Mouse (Mus musculus) heart, postnatal 10 days (tissue): Measurements from ENCODE around the gene Dstn. TPM values are rescaled to one million over a fixed set of nuclear protein-coding genes. Genes with fewer than 3 reads are reported as not detected.

Experiments
- DNase-seq, 2 experiments: peaks; one replicate each; pipeline ENCODE4 v3.0.0; 2021
- intact Hi-C: fragments of 180-260 bp; cut with DNase I; formaldehyde crosslinking; loops from one replicate; pipeline ENCODE4 v1.15.1; 2025
- total RNA-seq, 2 experiments: library from RNA; stranded (reverse); gene quantifications; 2 replicates each; pipeline ENCODE4 v1.2.3; 2021

Dstn gene
- total RNA-seq, 2 experiments from 2014 or later: 486 to 498 TPM

- intact Hi-C loops: loop anchor here (2.0 kb wide), 1 partner anchor 43 kb away; no protein-coding TSS in a partner anchor
- DNase-seq: no peak
Observed at GRCm38 (mm10) chr2:143914221-143914620, 899 bp upstream of the Dstn start.

GRCm38 (mm10) chr2:143915600-143916135 is 548 bp downstream of the Dstn start:
- intact Hi-C loops: loop anchor here (2.0 to 5.0 kb wide), 3 partner anchors 45 to 372 kb away; partner anchors contain the start of genes Mgme1 and Snx5
- DNase-seq: peak in 1 of 2 experiments; percentile 70

DNA sequence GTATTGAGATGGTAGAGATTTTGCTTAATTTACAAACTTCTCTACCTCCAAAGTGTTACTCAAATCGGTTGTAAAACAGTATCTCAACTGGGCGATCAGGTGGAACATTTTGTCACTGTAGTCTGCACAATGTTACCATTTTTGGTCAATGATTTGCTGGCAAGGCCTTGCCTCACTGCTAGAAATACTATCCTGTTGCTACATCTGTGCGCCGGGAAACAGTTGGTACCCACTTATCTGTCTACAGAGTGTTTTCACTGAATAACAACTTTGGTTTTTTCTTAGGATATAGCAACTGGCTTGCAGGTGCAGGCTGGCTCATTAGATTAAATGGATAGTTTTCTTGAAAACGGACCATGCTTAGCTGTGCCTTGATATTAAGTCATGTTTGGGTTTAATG is 1.1 kb downstream of the Dstn start:
- intact Hi-C loops: loop anchor here (5.0 kb wide), 2 partner anchors 356 to 371 kb away; partner anchors contain the start of genes Mgme1 and Snx5

DNA sequence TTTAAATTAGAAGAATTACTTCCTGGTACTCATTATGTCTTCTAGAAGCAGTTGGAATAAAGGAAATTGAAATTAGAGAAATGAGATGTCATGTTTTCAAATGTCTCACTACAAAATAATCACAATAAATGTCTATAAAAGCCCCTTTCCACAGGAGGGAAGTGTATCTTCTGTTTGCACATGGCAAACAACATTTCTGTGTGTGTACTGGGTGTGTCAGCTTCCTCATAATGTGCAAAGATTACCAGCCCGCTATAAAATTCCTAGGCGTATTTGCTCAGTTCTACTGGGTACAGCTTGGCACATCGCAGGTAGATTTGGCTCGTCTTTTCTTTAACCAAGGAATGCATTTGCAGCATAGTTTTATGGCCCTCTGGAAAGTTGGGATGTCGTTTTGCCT is 2.5 kb downstream of the Dstn start:
- no peak for DNase-seq
- intact Hi-C loops: loop anchor here (2.0 to 5.0 kb wide), 3 partner anchors 63 to 370 kb away; partner anchors contain the start of genes Mgme1 and Snx5

More for the DNA sequence above, 1.1 kb downstream of the Dstn start:
- DNase-seq: peak in 1 of 2 experiments; percentile 36

DNA sequence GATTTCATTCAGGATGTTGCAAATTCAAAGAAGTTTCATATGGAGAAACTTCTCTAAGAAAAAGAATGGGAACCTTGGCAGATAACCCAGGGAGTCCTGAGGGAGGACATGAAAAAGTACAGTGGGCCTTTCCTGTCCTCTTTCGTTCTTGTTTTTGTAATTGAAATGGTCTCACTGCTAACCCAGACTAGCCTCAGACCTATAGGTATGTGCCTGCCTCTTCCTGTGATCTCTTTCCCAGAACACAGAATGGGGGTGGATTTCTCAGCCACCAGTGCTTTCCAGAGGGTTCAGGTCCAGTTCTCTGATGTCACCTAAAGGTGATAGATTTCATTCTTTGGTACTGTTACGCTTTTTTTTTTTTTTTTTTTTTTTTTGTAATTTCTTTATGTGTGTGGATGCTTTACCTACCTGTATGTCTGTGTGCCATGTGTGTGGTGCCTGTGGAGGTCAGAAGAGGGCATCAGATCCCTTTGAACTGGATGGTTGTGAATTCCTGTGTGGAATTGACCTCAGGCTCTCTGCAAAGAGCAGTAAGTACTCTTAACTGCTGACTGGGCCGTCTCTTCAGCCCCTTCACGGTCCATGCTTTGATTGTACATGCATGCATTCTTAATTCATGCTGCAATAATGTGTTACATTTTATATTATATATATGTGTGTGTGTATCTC is 3.8 kb downstream of the Dstn start:
- DNase-seq: no peak
- intact Hi-C loops: loop anchor here (2.0 to 5.0 kb wide), 3 partner anchors 62 to 368 kb away; partner anchors contain the start of genes Mgme1 and Snx5

GRCm38 (mm10) chr2:143924085-143924484 is 9.0 kb downstream of the Dstn start:
- DNase-seq: peak in 1 of 2 experiments; percentile 38
- intact Hi-C loops: no loop called here

- intact Hi-C loops: no loop called here
- DNase-seq: no peak
Observed at GRCm38 (mm10) chr2:143925826-143926225, 10.7 kb downstream of the Dstn start.

DNA sequence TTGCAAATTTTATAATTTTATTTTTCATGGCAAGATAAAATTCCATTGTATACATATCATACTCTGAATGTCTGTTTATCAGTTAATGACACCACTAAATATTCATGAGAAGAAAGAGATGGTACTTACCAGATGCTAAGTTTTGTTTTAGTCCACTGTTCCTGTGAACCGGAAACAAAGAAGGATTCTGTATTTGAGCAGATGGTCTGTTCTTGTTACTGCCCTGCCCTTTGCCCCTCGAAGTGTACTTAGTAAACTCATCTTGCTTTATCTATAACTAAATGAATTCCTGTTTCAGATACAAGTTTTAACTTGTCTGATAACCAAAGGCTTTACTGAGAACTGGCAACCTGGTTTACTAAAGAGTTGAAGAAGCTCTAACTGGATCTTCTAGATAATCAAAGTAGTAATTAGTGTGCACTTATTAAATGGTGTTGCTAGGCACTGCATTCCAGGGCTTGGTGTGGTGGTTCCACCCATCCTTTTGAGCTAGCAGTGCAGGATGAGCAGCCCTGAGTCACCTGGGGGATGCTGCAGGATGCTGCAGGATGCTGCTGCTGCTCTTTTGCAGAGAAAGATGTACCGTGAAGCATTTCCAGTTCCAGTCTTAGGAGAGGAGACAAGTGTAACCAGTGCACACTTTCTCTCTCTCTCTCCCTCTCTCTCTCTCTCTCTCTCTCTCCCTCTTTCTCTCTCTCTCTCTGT is 14.6 kb downstream of the Dstn start:
- DNase-seq: no peak
- intact Hi-C loops: no loop called here

- intact Hi-C loops: no loop called here
Observed at GRCm38 (mm10) chr2:143932340-143932873, 17.3 kb downstream of the Dstn start.

DNA sequence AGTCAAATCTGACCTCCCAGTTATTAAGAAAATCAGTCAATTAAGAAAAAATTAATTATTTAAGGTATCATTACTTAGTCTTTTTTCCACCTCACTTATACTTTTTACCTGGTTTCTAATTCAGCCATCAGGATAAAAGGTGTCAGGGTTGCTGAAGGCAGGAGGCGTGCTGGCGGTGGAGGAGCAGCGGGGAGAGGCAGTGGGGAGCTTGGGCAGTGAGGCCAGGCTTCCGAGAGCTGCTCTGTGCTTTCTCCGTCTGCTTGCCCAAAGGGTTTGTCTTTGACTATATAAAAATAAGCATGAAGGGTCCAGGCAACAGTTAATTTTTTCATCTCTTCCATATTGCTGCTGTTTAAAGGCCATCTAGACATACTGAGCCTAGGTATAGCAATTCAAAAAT is 18.4 kb downstream of the Dstn start:
- intact Hi-C loops: no loop called here
- DNase-seq: no peak

More at GRCm38 (mm10) chr2:143932340-143932873, 17.3 kb downstream of the Dstn start:
- DNase-seq: no peak

- intact Hi-C loops: no loop called here
Observed at GRCm38 (mm10) chr2:143934439-143934838, 19.3 kb downstream of the Dstn start.

GRCm38 (mm10) chr2:143937861-143938260 is 22.7 kb downstream of the Dstn start:
- intact Hi-C loops: no loop called here
- DNase-seq: no peak

More at GRCm38 (mm10) chr2:143934439-143934838, 19.3 kb downstream of the Dstn start:
- DNase-seq: no peak

- intact Hi-C loops: no loop called here
- no peak for DNase-seq
Observed at GRCm38 (mm10) chr2:143940406-143940805, 25.3 kb downstream of the Dstn start.

GRCm38 (mm10) chr2:143944796-143945195 is 29.7 kb downstream of the Dstn start:
- DNase-seq: no peak
- intact Hi-C loops: no loop called here

DNA sequence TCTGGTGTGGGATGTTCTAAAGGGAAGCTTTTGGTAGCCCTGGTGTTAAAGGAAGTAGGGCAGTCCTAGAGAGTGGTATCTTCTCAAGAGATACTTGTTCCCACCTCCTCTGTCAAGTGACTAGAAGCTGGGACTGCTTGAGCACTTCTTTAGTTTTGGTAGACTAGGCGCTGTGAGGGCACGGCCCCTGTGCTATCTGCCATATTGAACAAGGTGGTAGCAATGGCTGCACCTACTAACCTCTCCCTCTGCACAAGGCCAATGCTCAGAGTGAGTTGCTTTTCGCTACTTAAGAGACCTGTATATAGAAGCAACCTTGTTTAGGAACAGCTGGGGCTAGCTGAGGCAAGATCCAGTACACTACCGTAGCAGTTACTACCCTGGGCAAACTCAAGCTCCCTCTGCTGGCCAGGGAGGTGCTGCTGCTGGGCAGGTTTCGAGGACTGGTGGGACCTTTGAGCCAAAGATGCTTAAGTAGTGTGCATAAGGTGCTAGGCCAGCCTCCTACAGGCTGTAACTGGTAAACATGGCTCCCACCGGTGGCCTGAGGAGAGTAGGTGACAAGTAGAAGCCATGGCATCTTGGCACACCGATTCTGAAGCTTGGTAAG is 30.5 kb downstream of the Dstn start:
- DNase-seq: no peak
- intact Hi-C loops: no loop called here

DNA sequence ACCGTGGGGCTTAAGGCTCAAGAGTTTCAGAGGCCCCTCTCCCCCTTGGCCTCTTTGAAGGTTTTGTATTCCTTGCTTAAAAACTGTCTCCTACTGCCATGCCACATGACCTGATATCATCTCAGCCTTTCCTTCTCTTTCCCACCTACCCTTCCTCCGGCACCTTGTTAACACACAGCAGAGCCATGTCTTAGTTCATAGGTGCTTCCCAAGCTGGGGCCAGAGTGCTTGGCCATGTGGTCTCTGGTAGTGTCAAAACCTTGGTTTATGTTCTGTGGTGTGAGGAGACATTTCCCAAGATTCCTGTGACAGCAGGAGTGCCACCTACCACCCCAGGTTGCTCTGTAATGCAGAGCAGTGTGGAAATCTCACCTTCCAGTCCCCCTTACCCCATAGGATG is 31.3 kb downstream of the Dstn start:
- DNase-seq: no peak
- intact Hi-C loops: no loop called here

DNA sequence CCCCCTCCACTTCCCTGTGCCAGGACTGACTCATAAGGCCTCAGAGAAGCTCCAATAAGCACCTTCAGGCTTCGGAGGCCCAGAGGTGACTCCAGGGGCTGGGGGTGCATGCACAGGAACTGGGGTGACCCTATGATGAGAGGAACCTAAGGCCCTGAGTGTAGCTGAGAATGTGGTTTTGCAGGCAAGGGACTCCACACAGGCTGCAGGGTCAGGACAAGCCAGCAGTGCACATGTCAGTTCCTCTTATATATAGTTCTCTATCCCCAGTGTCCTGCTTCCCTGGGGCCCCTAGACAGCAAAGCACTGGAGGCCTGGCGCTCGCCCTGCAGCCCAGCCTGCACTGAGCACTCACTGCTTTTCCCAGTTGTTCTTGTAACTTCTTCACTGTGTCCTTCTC is 32.9 kb downstream of the Dstn start:
- intact Hi-C loops: no loop called here
- no peak for DNase-seq

DNA sequence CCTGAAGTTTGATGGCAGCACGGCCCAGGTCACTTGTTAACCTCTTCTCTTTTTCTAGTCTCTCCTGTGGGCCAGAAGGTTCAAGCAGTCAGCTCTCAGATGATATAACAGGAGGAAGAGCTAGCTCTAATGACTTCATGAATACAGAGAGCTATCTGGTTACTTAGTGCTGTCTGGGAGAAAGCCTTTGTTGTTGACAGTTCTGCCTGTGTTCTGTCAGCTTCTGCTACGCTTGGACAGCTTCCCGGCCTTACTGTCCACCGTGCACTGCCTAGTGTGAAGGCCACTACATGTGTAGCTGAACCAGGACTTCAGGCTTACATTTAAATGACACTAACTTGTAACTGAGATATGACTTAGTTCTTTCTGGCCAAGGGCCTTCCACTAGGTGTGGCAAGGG is 33.3 kb downstream of the Dstn start:
- peak; percentile 68 to 73 for DNase-seq
- intact Hi-C loops: no loop called here

GRCm38 (mm10) chr2:143949217-143949616 is 34.1 kb downstream of the Dstn start:
- no peak for DNase-seq
- intact Hi-C loops: no loop called here

GRCm38 (mm10) chr2:143950290-143951027 is 35.3 kb downstream of the Dstn start:
- DNase-seq: no peak
- intact Hi-C loops: no loop called here
